Mouse (Mus musculus): ENCODE data around the gene Tapbp. TPM values are rescaled to one million over a fixed set of nuclear protein-coding genes. Genes with fewer than 3 reads are reported as not detected.
"Not testable (repeated sequence)": the region's sequence is repeated elsewhere in the genome, so short reads cannot be mapped to it uniquely, and the experiment has no call there.

Tapbp gene
- polyA plus RNA-seq, 1 experiment = 75.7 TPM

- Histone ChIP-seq H3K4me3 (ENCODE audit: insufficient read depth, low read depth, low read length) (no peak overlapping the region), H3K4me1 (ENCODE audit: control insufficient read depth, insufficient read depth, insufficient read length, low read length) (peaks cover 2% of the 10 kb centered on the region; the same call in 1 of the 2 replicates), H3K27ac (replicated peaks; ENCODE audit: low read depth, low read length) (peak overlapping the region; percentile 50)
Measured at GRCm38 (mm10) chr17:33899642-33900041, 16.1 kb upstream of the Tapbp start.

- H3K4me1 ChIP-seq (ENCODE audit: control insufficient read depth, insufficient read depth, insufficient read length, low read length) = peaks cover 2% of the 10 kb centered on the region; the same call in 1 of the 2 replicates
- H3K4me3 ChIP-seq (ENCODE audit: insufficient read depth, low read depth, low read length) = no peak overlapping the region
- peak overlapping the region; percentile 84 for H3K27ac ChIP-seq (replicated peaks; ENCODE audit: low read depth, low read length)
Measured at GRCm38 (mm10) chr17:33900281-33900988, 15.3 kb upstream of the Tapbp start.

GRCm38 (mm10) chr17:33900989-33901314 lies 14.7 kb upstream of the Tapbp start:
- no peak overlapping the region for H3K4me3 ChIP-seq (ENCODE audit: insufficient read depth, low read depth, low read length)
- H3K4me1 ChIP-seq (ENCODE audit: control insufficient read depth, insufficient read depth, insufficient read length, low read length) = peaks cover 2% of the 10 kb centered on the region; the same call in 1 of the 2 replicates
- peak overlapping the region; percentile 84 for H3K27ac ChIP-seq (replicated peaks; ENCODE audit: low read depth, low read length)

GRCm38 (mm10) chr17:33901653-33902052 lies 14.0 kb upstream of the Tapbp start:
- Histone ChIP-seq H3K4me1 (ENCODE audit: control insufficient read depth, insufficient read depth, insufficient read length, low read length) (peaks cover 2% of the 10 kb centered on the region; the same call in 1 of the 2 replicates), H3K27ac (replicated peaks; ENCODE audit: low read depth, low read length) (peak overlapping the region; percentile 50)

GRCm38 (mm10) chr17:33902079-33902478 lies 13.6 kb upstream of the Tapbp start:
- peaks cover 2% of the 10 kb centered on the region; the same call in 1 of the 2 replicates for H3K4me1 ChIP-seq (ENCODE audit: control insufficient read depth, insufficient read depth, insufficient read length, low read length)
- peak overlapping the region; percentile 80 for H3K27ac ChIP-seq (replicated peaks; ENCODE audit: low read depth, low read length)
- H3K4me3 ChIP-seq (ENCODE audit: insufficient read depth, low read depth, low read length) = no peak overlapping the region

More at GRCm38 (mm10) chr17:33901653-33902052, 14.0 kb upstream of the Tapbp start:
- no peak overlapping the region for H3K4me3 ChIP-seq (ENCODE audit: insufficient read depth, low read depth, low read length)

GRCm38 (mm10) chr17:33902491-33902890 lies 13.2 kb upstream of the Tapbp start:
- peaks cover 2% of the 10 kb centered on the region; the same call in 1 of the 2 replicates for H3K4me1 ChIP-seq (ENCODE audit: control insufficient read depth, insufficient read depth, insufficient read length, low read length)
- H3K27ac ChIP-seq (replicated peaks; ENCODE audit: low read depth, low read length) = 0 out of 2 replicates have a peak overlapping the region, but pooled peaks have one; percentile 53
- H3K4me3 ChIP-seq (ENCODE audit: insufficient read depth, low read depth, low read length) = no peak overlapping the region

GRCm38 (mm10) chr17:33903911-33904651 lies 11.6 kb upstream of the Tapbp start:
- not testable (repeated sequence) for H3K4me3 ChIP-seq (ENCODE audit: insufficient read depth, low read depth, low read length); H3K27ac ChIP-seq (replicated peaks; ENCODE audit: low read depth, low read length); H3K4me1 ChIP-seq (ENCODE audit: control insufficient read depth, insufficient read depth, insufficient read length, low read length)

GRCm38 (mm10) chr17:33904835-33905234 lies 10.9 kb upstream of the Tapbp start, which contains the start of gene Platr17:
Gene Platr17 (plus strand): TSS chr17:33905135.
- not testable (repeated sequence) for H3K4me1 ChIP-seq (ENCODE audit: control insufficient read depth, insufficient read depth, insufficient read length, low read length); H3K4me3 ChIP-seq (ENCODE audit: insufficient read depth, low read depth, low read length); H3K27ac ChIP-seq (replicated peaks; ENCODE audit: low read depth, low read length)

- Histone ChIP-seq H3K4me3 (ENCODE audit: insufficient read depth, low read depth, low read length) (peak overlapping the region; percentile 73), H3K27ac (replicated peaks; ENCODE audit: low read depth, low read length) (0 out of 2 replicates have a peak overlapping the region, but pooled peaks have one; percentile 4), H3K4me1 (ENCODE audit: control insufficient read depth, insufficient read depth, insufficient read length, low read length) (0 out of 2 replicates have a peak, but pooled peaks cover 3% of the 10 kb centered on the region)
Measured at GRCm38 (mm10) chr17:33908331-33909076, 7.2 kb upstream of the Tapbp start.

GRCm38 (mm10) chr17:33909077-33909868 lies 6.4 kb upstream of the Tapbp start, which contains the start of gene Daxx:
Gene Daxx (plus strand): TSS chr17:33909414.
- 0 out of 2 replicates have a peak, but pooled peaks cover 3% of the 10 kb centered on the region for H3K4me1 ChIP-seq (ENCODE audit: control insufficient read depth, insufficient read depth, insufficient read length, low read length)
- peak within 1 kb of the TSS; percentile 93 for H3K27ac ChIP-seq (replicated peaks; ENCODE audit: low read depth, low read length)
- H3K4me3 ChIP-seq (ENCODE audit: insufficient read depth, low read depth, low read length) = peak within 1 kb of the TSS; percentile 82

- peak overlapping the region; percentile 82 for H3K4me3 ChIP-seq (ENCODE audit: insufficient read depth, low read depth, low read length)
- H3K27ac ChIP-seq (replicated peaks; ENCODE audit: low read depth, low read length) = peak overlapping the region; percentile 93
- 0 out of 2 replicates have a peak, but pooled peaks cover 3% of the 10 kb centered on the region for H3K4me1 ChIP-seq (ENCODE audit: control insufficient read depth, insufficient read depth, insufficient read length, low read length)
Measured at GRCm38 (mm10) chr17:33909869-33910250, 5.8 kb upstream of the Tapbp start.

GRCm38 (mm10) chr17:33910346-33911051 lies 5.2 kb upstream of the Tapbp start:
- Histone ChIP-seq H3K27ac (replicated peaks; ENCODE audit: low read depth, low read length) (peak overlapping the region; percentile 93), H3K4me1 (ENCODE audit: control insufficient read depth, insufficient read depth, insufficient read length, low read length) (0 out of 2 replicates have a peak, but pooled peaks cover 3% of the 10 kb centered on the region), H3K4me3 (ENCODE audit: insufficient read depth, low read depth, low read length) (peak overlapping the region; percentile 82)

GRCm38 (mm10) chr17:33911052-33911812 lies 4.5 kb upstream of the Tapbp start:
- no peak overlapping the region for H3K27ac ChIP-seq (replicated peaks; ENCODE audit: low read depth, low read length)
- H3K4me3 ChIP-seq (ENCODE audit: insufficient read depth, low read depth, low read length) = no peak overlapping the region
- H3K4me1 ChIP-seq (ENCODE audit: control insufficient read depth, insufficient read depth, insufficient read length, low read length) = 0 out of 2 replicates have a peak, but pooled peaks cover 3% of the 10 kb centered on the region
